Mouse (Mus musculus) hindlimb bud, embryonic 11.5 days (tissue): ENCODE measurements around the gene Olfr773.
"Not testable (repeated sequence)": the region's sequence is repeated elsewhere in the genome, so short reads cannot be mapped to it uniquely, and the experiment has no call there.

Experiments used
- DNase-seq: peaks from one replicate; pipeline ENCODE4 v3.0.0-alpha.2; 2012; ENCODE audit warnings: low read depth, low spot score; ENCODE audit errors: extremely low spot score

Olfr773 gene

GRCm38 (mm10) chr10:129187319-129187718, at the start of gene Olfr773:
Gene Olfr773 (minus strand): TSS chr10:129187419.
- DNase-seq, result not testable (repeated sequence)

DNA sequence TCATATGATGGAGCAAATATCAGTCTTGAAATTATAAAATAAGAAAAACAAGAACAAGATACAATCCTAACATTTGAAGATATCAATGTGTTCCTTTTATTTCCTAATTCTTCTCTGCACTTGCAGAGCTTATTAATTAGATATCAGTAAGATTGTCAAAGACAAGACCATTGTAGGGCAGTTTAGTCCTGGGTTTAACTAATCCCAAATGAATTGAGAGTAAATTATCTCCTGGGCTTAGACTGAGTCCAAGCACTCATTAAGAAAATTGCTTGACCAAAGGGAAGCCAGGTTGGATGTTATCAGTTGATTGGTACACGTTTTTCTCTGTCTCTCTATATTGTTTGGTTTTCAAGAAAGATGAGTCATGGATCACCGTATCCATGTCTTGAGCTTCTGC, 48.7 kb upstream of the Olfr773 start, which contains the start of gene Olfr774:
TSS of gene Olfr774 (plus strand) at position 301 of the 400 bp plus-strand sequence.
- no peak for DNase-seq

GRCm38 (mm10) chr10:129230737-129231136, 43.5 kb upstream of the Olfr773 start:
- no peak for DNase-seq

DNA sequence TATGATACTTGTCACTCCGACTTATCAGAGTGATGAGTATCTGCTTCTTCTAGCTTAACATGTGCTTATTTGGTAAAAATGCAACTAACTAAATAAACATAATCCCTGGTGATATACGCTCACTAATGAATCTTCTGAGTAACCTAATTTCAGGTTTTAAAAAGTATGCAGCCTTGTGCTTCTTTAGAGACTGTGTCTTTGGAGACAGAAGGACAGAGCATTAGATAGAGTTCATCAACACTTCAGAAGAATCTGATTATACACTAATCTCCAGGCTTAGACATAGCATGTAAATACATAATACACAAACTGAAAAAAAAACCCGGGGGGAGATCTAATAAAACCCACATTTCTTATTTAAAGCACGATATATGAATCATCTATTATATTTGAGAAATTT, 9.4 kb downstream of the Olfr773 start, which contains the start of gene Olfr772:
TSS of gene Olfr772 (minus strand) at position 101 of the 400 bp plus-strand sequence.
- DNase-seq, result not testable (repeated sequence)

- DNase-seq, result no peak
Measured at GRCm38 (mm10) chr10:129164651-129165050, 22.6 kb downstream of the Olfr773 start, which contains the start of gene Olfr771. Gene Olfr771 (minus strand): TSS chr10:129164751.

- no peak for DNase-seq
Measured at GRCm38 (mm10) chr10:129138898-129139297, 48.3 kb downstream of the Olfr773 start, which contains the start of gene Olfr770. Gene Olfr770 (minus strand): TSS chr10:129138998.
